Mouse (Mus musculus): ENCODE measurements around the gene Zfpl1.
A peak's percentile ranks its signal among the peaks of the same experiment; 100 is the strongest.
"Not testable (repeated sequence)": the region's sequence is repeated elsewhere in the genome, so short reads cannot be mapped to it uniquely, and the experiment has no call there.

Gene Zfpl1

DNA sequence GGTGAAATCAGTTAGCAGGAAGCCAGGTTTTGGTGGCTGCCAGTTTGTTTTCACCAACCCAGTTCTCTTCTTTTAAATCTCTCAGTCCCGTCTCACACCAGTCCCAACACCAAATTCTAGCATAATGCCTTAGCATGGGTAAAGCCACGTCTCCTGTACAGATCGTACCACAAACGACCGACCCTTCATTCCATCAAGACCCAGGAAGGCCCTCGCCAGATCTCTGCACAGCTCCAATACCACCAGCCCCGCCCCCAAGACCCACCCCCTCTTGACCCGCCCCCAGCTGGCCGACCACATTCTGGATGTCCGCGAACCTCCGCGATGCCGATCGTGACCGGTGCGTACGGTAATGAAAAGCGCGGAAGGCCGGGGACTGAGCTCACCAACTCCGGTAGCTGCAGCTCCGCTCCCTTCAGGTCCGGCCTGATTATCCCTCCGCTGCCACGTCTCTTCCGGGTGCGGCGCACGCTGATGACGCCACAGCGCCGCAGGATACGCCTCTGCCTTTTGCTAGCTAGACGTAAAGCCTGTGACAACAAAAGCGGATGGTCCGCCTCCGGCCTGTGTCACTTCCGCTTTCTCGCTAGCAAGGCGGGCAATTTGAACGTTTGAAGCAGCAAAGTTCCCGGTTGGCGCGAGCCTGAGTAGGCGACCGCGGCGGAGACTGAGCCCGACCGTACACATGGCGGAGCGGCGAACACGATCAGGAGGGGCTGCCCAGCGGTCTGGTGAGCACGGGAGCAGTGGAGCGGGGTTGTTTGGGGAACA is at the start of gene Zfpl1, which contains the start of gene Cdca5:
Zfpl1 (minus strand) TSS at position 479 of the 771 bp plus-strand sequence.
Cdca5 (plus strand) TSS at position 506 of the 771 bp plus-strand sequence.
- DNase-seq (ENCODE audit: low read depth, low spot score): peak; percentile 99

DNA sequence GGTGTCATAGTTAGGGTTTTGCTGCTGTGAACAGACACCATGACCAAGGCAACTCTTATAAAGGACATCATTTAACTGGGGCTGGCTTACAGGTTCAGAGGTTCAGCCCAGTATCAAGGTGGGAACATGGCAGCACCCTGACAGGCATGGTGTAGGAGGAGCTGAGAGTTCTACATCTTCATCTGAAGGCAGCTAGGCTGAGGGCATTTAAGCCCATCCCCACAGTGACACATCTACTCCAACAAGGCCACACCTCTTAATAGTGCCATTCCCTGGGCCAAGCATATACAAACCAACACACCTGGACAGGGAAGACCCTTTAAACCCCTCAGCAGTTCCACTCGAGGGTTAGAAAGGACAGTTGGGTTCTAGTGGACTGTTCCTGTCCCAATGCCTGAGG is 48.4 kb upstream of the Zfpl1 start:
- not testable (repeated sequence) for DNase-seq (ENCODE audit: low read depth, low spot score)

DNA sequence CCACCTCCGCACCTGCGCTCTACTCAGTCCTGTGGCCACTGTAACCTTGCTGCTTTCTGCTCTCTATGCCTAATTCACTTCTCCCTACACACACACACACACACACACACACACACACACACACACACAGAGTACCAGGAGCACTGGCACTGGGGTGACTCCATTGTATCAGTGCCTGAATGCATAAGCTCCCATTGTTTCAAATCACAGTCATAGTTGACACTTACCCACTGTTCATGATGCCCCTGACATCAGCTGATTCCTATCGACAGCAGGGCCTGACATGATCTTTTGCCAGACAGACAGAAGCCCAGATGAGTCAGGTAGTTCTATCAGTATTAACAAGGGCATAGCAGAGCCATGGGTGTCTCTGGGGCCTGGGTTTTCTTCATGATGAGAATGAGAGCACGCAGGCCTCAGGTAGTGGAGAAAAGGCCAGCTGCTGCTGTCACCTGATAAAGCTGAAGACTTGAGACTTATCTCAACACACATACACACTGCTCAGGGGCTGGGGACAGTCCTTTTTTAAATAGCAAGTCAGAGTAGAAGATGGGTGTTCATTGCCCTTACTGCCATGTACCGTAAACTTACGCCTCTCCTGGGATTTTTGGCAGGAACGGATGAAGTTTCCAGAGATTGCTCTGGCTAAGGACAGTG is 47.5 kb upstream of the Zfpl1 start:
- DNase-seq (ENCODE audit: low read depth, low spot score): no peak

DNA sequence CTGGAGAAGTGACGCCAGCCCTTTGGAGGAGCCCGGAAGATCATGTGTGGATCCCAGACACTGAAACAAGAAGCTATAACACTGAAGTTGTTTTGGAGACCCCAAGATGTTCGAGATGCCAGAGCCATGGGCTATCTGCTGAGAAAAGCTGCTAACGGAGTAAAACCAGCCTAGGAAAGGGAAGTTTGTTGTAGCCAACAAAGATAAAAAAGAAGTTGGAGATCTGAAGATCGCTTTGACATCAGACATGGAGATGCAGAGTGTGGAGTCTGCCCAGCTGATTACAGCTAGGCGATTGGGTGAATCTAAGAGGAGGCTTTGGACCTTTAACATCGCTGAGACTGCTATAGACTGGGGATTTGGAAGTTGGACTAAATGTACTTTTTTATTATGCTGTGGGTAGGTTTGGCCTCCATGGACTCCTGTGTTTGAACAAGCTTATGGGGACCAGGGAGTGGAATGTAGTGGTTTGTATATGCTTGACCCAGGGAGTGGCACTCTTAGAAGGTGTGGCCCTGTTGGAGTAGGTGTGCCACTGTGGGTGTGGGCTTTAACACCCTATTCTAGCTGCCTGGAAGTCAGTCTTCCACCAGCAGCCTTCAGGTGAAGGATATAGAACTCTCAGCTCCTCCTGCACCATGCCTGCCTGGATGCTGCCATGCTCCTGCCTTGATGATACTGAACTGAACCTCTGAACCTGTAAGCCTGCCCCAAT is 45.8 kb upstream of the Zfpl1 start:
- not testable (repeated sequence) for DNase-seq (ENCODE audit: low read depth, low spot score)

DNA sequence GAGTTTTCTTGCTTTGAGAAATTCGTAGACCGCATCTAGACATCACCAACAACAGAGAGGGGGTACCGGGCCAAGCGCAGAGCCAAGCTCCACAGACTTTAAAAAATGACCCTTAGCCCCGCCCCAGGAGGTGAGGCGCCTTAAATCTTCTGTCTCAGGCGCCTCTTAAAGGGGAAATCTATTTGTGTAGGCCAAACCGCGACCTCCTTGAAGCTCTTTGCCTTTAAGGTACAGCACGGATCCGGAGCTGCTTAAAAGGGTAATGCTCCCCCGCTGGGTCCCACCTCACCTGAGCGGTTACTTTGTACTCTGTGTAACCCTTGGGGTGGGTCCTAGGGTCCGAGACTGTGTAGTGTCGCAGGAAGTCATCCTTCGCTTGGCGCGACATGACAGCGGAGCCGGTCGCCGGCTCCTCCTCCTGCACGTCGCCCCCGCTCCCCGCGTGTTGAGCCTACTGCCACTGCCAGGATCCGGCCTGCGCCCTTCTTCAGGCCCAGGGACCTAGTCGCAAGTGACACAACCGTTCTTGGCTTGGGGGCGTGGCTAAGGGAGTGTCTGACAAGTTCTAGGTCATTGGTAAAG is 43.1 kb upstream of the Zfpl1 start, which contains the start of gene Snx15:
Snx15 (minus strand) TSS at position 545 of the 582 bp plus-strand sequence.
- DNase-seq (ENCODE audit: low read depth, low spot score): peak; percentile 99

DNA sequence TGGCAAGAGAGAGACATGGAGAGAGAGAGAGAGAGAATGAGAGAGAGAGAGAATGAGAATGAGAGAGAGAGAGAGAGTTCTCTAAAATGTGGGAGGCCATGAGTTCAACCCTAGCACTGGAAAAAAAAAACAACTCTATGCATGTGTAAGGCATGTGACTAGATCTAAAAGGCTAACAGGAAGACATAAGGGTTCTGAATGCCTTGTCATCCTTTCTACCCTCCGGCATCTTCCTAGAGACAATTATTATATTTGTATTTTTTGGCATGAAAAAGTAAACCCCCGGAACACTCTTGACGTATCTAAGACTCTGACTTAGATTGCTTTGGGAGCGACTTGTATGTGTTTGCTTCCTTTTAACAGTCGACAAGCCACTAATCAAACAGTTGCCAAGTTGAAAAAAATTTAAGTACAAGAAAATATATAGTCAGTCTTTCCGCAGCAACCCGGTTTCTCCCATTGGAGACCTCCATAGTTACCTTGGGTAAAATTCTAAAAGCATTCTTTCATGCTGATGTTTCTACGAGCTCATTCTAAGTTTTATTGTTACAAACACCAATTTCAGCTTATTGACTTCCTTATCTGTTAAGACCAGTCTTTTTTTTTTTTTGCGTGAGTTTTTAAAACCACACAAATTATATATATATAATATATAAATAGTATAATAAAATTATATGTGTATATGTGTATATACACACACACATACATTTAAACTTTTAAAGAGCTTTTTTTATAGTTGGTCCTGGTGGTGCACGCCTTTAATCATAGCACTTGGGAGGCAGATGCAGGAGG is 42.2 kb upstream of the Zfpl1 start:
- no peak for DNase-seq (ENCODE audit: low read depth, low spot score)

DNA sequence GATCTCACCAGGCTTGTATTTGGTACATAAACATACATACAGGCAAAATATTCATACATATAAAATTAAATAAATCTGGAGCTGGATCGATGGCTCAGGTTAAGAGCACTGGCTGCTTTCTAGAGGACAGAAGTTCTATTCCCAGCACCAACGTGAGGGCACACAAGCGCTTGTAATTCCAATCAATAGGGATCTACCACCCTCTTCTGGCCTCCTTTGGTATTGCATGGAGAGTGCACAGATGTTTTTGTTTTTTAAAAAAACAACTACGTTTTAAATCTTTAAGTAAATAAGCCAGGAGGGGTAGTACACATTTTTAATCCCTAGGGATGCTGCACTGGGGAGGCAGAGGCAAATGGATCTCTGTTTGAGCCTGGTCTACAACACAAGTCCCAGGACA is 41.5 kb upstream of the Zfpl1 start:
- peak; percentile 88 for DNase-seq (ENCODE audit: low read depth, low spot score)

DNA sequence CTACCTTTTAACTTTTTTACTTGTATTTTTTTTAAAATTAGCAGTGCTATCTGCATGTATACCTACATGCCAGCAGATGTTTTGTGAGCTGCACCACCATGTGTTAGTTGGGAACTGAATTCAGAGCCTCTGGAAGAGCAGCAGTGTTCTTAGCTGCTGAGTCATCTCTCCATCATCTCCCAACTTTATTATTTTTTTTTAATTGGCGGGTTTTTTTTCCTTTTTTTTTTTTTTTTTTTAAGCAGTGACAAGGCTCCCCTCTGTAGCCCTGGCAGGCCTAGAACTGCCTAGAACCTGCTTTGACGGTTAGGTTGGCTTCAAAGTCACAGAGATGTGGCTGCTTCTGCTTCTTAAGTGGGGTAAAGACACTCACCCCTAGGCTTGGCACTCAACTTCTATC is 40.1 kb upstream of the Zfpl1 start:
- no peak for DNase-seq (ENCODE audit: low read depth, low spot score)

DNA sequence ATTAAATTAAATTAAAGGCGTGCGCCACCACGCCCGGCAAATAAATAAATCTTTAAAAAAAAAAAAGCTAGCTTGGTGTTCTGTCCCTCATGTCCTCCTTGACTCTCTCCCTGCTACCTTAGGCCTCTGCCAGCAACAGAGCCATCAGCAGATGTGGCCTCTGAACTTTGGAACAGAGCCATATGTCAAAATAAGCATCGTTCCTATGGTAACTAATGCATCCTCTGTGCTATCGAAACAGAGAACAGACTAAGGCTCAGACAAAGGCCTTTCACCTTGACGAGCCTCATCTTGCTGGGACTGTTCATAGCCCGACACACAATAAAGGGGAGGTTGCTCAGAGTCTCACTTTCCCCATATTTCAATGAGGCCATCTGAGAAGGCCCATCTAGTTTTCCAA is 38.6 kb upstream of the Zfpl1 start:
- DNase-seq (ENCODE audit: low read depth, low spot score): no peak

DNA sequence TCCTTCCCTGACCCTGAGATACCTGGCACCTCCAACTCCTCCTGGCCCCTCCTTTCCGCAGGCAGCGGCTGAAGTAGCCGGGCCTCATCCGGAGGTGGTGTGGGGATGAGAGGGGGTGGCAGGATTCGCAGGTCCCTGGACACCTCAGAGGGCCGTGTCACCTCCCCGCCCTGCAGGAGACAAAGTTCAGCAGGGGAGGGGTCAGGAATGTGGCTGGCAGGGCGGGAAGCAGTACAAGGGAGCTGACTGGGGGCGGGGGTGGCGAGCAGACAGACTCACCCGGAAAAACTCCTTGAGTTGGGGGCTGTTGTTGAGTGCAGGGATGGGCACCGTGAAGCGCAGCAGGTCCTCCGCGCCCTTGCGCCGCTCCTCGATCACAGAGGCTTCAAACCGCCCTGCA is 37.0 kb upstream of the Zfpl1 start:
- peak; percentile 60 for DNase-seq (ENCODE audit: low read depth, low spot score)

DNA sequence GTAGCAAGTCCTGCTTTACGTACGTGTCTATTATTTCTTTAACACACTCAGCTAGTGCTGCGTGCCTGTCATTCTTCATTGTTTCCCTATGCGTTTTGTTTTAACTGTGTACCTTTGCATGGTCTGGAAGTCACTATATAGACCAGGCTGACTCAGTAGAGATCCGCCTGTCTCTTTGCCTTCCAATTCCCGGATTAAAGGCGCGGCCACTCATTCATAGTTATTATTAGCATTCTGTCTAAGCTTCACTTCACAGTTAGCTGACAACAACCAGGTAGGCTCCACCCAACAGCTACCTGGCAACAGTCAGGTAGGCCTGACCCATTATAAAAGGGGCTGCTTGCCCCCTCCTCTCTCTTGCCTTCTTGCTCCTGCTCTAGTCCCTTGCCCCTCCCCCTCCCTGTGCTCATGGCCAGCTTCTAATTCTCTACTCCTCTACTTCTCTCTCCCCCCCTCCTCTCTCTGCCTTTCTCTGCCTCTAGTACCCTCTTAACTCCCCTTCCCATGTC is 34.0 kb upstream of the Zfpl1 start:
- no peak for DNase-seq (ENCODE audit: low read depth, low spot score)

DNA sequence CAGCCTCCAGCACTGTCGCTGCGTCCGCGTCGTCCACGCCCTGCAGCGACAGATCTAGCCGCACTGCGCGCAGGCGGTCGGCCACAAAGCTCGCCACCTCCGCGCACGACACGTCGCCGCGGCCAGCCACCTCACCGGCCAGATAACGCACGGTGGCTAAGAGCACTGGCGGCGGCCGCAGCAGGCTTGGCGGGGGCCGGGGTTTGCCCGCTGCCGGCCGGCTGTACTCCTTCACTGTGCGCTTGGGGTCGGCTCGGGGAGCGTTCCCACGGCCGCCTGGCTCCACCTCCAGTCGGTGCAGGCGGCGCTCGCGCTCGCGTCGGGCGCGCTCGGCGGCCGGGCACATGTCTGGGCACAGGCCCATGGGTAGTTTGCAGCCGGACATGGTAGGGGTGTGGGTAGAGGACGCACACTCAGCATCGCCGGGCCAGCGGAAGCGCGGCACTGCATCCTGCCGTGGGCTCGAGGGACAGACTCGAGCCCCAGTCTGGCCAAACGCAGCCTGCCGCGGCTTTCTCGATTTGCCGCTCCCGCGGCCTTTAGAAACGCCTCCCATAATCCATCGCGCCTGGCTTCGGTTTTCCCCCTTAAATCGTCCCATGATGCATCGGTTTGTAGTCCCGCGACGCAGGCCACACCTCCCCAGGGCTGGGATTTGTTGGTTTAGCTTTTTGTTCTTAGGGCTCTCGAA is 33.4 kb upstream of the Zfpl1 start, which contains the start of gene Sac3d1:
Sac3d1 (minus strand) TSS at position 665 of the 691 bp plus-strand sequence.
- peak; percentile 97 for DNase-seq (ENCODE audit: low read depth, low spot score)

DNA sequence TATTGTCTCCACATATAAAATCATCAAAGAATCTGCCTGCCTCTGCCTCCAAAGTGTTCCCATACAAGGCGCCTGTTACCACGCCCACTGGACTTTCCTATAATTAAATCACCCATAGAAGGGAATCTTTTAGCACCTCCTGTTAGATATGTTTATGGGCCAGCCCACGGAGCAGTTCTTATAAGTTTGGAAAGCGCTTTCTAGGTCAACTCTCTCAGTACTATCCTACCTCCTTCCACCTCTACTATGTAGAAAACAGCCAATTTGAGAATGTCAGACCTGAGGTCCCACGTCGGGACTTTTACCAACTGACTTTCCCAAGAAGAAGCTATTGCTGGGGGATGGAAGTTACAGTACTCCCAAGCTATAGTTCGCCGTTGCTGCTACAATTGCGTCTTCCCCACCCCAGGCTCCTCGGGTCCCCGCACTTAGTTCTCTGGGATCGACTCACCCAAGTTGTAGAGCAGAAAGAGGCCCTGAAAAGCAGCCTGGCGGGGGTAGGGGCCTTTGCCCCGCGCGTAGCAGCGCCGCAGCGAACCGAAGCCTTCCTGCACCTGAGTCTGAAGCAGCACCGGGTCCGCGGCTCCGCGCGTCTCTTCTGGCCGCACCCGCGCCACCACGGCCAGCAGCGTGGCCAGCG is 32.7 kb upstream of the Zfpl1 start:
- DNase-seq (ENCODE audit: low read depth, low spot score): no peak

DNA sequence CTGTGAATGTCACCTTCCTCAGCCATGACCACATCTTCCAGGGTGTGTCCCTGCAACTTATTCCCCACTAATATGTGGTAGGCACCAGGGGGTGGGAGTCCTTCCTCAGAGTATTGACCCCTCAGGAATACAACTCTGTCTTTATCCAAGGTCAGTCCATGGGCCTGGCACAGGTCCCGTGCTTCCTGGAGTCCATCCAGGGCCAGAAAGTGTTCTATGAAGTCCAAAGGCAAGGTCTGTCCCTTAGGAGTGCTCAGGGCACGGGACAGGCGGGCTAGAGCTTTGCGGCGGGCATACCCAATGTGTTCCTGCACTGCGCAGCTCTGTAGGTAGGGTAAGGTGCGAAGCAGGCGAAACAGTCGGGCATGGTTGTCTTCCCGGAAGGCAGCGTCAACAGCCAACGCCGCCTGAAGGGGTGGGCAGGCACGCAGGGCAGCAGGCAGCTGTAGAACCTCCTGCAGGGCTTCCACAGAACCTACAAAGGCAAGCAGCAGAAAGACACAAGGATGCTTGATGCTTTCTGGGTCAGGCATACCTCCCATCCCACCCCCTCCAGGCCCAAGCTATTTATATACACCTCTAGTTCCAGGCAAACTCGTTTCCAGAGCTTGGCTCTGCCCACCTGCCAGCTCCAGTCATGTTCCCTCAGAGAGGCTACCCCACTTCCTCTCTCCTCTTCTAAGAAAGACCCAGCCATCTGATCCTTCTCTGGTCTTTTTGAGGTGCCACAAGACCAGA is 31.5 kb upstream of the Zfpl1 start:
- DNase-seq (ENCODE audit: low read depth, low spot score): no peak

DNA sequence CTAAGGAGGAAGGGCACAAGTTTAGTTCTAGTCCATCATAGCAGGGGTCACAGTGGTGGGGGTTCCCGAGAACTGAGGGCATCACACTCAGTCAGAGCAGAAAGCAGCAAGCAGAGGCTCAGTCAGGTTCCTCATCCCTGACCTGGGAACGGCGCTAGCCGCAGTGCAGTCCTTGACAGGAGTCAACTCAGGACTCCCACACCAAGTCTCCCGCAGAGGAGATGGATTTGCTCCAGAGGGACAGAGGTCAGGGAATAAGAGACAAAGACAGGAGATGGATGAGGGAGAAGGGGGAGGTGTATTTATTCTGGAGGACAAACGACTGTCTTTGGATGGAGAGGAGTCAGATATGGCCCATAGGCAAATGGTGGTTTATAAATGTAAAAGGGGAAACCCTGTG is 28.4 kb upstream of the Zfpl1 start:
- no peak for DNase-seq (ENCODE audit: low read depth, low spot score)

DNA sequence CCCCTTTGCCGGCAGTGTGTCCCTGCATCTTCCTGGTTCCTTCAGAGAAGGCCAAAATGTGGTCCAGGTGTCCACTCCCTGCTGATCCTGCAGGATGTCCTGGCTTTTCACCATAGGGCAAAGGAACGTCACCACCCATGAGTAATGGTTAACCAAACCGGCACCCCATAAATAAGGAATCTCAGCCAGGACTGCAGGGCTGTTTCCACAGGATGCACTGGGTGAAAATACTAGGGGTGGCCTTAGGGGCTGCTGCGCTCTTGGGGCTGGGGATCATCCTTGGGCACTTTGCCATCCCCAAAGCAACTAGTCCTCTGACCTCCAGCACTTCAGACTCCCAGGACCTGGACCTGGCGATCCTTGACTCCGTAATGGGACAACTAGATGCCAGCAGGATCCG is 20.8 kb upstream of the Zfpl1 start, which contains the start of gene Naaladl1:
Naaladl1 (plus strand) TSS at position 197 of the 400 bp plus-strand sequence.
- no peak for DNase-seq (ENCODE audit: low read depth, low spot score)

DNA sequence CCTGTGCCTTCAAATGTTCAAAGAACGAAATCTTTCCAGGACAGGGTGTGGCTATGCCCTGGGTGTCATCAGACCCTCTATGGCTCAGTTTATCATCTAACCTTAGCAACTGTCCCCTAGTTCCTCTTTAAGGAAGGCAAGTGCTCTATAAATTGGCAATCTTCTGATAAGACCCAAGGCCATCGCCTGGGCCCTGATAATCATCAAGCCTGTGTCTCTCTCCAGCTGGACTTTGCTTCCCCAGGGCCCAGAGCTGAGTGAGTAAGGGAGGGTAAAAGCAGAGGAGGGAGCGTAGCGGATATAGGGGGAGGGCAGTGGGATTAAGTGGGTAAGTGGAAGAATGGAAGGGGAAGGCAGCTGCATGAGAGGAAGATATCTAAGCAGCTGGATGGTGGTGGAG is 19.7 kb upstream of the Zfpl1 start:
- DNase-seq (ENCODE audit: low read depth, low spot score): no peak

DNA sequence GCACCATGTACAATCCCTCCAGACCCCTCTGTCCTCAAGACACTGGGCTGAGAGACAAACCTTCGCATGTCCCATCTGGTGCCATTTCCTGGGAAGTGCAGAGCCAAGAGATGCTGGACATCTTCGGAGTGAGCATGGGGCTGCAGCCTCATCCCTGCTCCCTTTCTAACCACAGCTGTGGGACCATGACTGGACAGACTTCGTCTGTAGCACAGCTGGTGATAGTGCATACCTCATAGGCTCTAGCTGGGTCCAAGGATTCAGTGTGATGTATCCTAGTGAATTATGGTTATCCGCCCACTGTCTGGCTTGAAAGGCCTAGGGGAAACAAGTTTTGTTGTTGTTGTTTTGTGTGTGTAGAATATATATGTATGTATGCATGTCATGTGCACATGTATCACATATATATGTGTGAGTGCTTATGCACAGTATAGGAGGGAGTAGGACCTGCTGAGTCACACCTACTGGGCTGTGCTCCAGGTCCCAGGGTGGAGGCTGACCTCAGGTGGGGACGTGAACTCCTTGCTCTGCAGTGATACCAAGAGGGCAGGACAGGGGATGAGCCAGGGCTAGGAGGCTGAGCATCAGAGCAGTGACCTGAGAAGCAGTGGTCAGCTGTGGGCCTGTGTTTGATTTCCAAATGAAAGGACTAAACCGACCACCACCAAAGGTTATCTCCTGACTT is 17.6 kb upstream of the Zfpl1 start:
- DNase-seq (ENCODE audit: low read depth, low spot score): no peak

All from ZHBTc4 (cell line).